Mouse (Mus musculus) retina, postnatal 7 days (tissue): ENCODE data around the gene Ces1h.
"Not testable (repeated sequence)": the region's sequence is repeated elsewhere in the genome, so short reads cannot be mapped to it uniquely, and the experiment has no call there.

ENCODE experiments used
- DNase-seq: peaks from one replicate; pipeline ENCODE4 v3.0.0-alpha.2; 2012; ENCODE audit warnings: low read depth, low spot score

Gene Ces1h

GRCm38 (mm10) chr8:93379625-93380024 is at the start of gene Ces1h:
Gene Ces1h, minus strand, starts transcription at chr8:93379725.
- no peak for DNase-seq

- DNase-seq: no peak
Measured at GRCm38 (mm10) chr8:93427195-93427594, 47.7 kb upstream of the Ces1h start.

GRCm38 (mm10) chr8:93415387-93415786 is 35.9 kb upstream of the Ces1h start:
- no peak for DNase-seq

DNA sequence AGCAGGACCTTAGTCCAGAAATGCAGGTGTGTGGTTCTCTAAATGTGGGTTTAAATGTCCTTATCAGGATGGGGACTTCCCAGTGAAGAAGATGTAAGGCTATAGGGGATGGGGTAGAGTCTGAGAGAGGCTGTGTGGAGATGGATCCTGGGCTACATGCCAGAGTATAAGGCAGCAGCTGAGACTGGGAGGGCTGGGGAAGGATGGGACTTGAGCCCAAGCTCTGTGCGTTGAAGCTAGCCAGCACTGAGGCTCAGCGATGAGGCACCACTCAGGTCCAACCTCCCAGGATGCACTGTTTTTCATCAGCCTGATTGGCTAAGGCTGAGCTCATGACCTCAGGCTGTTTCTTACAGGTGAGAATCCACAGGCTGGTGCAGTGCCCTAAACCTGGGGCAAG is 29.3 kb upstream of the Ces1h start:
- DNase-seq: no peak

DNA sequence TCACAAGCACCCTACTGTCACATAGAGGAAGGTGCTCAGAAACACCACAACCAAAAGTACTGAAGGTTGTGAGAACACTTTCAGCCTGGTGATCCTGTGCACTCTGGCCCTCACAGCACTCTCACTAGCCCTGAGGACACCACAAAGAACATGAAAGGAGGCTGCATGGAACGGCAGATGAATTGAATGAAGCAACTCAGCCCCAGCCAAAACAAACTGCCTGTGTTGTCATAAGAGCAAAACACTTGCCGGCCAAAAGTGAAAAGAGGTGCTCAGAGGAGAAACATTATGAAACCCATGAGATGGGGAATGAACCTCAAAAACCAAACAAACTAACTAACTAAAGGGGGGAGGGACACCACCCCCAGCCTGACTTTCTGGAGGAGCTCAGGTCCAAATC is 20.2 kb upstream of the Ces1h start:
- no peak for DNase-seq

- no peak for DNase-seq
Measured at GRCm38 (mm10) chr8:93398044-93398443, 18.5 kb upstream of the Ces1h start.

GRCm38 (mm10) chr8:93394079-93394619 is 14.6 kb upstream of the Ces1h start:
- not testable (repeated sequence) for DNase-seq

GRCm38 (mm10) chr8:93369481-93369880 is 10.0 kb downstream of the Ces1h start:
- DNase-seq: no peak

DNA sequence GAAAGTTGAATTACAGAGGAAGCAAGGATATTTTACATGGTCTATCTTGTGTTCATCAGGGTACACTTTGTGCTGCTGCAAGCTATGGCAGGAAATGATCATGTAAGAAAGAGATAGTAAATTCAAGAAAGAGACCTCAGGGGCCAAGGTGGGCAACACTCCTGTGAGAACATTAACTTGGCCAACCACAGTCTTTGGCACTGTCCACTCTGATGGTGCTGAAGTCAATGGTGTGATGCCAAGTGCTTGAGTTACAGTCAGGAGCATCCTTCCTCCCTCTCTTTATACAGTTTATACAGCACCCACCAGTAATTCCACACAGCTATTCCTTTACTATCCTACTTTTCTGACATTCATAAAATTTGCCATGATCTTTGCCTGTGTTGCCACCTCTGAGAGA is 19.4 kb downstream of the Ces1h start:
- DNase-seq: no peak

GRCm38 (mm10) chr8:93339531-93339930 is 40.0 kb downstream of the Ces1h start:
- DNase-seq: no peak

DNA sequence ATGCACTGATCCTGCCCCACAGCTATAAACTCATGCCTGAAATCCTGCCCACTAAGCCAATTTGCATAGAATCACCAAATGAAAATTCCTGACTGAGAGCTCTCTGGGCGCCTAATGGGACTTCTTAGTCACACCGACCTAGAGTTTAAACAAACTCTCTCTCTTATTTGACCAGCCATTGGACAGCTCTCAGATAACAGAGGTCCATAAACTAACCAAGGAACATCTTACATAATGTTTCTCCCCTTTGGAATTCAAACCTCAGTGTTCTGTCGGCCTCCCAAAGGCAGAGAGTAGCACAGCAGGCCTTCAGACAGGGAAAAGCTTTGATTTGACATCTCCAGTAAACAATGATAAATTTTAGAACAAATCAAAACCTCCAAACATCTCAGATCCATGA is 42.3 kb downstream of the Ces1h start, which contains the start of gene Ces1g:
Ces1g (minus strand) TSS at position 102 of the 400 bp plus-strand sequence.
- no peak for DNase-seq

- no peak for DNase-seq
Measured at GRCm38 (mm10) chr8:93332703-93333102, 46.8 kb downstream of the Ces1h start.

DNA sequence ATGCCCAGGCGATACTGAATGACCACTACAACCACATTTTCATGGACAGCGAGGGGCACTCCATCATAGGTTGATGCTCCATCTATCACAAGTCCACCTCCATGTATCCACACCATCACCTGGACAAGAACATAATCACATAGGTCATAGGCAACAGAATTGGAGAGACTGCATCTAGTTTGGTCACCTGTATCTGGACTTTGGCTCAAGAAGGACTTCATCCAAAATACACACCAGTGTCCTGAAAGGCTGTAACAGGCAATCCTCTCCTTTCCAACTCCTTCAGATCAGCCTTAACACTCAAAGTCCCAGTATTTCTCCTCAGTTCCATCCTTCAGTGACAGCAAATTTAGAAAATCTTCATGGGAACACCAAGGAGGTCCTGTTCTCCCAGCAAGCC is 48.4 kb downstream of the Ces1h start:
- no peak for DNase-seq

DNA sequence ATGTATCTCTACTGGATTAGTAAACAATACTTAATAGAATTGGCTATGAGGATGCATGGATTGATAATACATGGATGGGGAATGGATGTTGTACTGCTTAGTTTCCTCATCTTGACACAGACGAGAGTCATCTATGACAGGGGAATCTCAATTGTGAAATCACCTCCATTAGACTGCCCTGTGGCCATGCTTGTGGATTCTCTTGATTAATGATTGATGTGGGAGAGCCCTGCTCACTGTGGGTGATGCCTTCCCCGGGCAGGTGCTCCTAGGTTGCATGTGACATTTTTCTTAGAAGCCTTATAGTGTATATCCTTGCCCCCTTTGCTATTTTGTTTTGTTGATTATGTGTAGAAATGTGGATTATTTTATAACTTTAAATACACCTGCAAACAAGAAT is 54.4 kb downstream of the Ces1h start:
- DNase-seq: no peak

GRCm38 (mm10) chr8:93317031-93317430 is 62.5 kb downstream of the Ces1h start:
- DNase-seq: no peak

DNA sequence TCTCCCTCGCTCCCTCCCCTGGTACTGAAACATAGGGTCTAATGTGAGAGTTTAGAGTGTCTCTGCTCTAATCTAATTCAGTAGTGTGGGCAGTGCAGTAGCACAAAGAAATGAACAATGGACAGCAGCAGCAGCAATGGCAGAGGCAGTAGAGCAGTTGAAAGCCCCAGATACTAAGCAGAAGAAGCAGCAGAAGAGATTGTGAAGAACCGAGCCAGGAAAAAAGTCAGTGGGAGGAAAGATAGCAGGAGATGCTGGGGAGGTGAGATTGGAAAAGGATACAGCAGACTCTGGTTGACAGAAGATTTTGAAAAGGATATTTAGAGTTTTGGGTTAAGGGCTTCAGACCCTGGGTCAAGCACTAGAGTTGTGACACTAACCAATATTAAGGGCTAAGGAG is 64.0 kb downstream of the Ces1h start:
- DNase-seq: no peak
